Mouse (Mus musculus): ENCODE results near the gene Slfn3. TPM values are rescaled to one million over a fixed set of nuclear protein-coding genes. Genes with fewer than 3 reads are reported as not detected.

Slfn3 gene
- total and polyA plus RNA-seq, 3 experiments = 10.6 to 33.1 (median 19.5) TPM

DNA sequence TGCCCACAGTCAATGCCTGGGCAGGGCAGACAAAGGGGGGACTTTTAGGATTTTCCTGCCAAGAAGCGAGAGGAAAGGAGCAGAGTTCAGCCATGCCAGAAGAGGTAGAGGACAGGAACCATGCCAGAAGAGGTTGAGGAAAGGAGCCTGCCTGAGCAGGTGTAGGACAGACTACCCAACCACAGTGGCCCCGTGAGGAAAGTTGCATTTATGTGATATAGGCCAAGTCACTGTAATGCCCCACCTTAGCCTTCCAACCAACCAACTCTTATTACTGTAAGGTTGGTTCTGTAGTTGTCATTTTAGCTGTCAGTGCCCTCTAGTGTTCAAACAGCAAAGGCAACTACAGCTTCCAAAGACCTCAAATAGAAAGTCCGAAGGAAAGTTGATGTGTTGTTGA lies 871 bp downstream of the Slfn3 start:
- Histone ChIP-seq H3K27ac (ENCODE audit: insufficient read depth, low read depth) (peak overlapping the region; percentile 82), H3K9me3 (replicated peaks; ENCODE audit: low read length) (no peaks in the 10 kb centered on the region), H3K36me3 (replicated peaks in 1 of 2; ENCODE audit: control insufficient read depth in 1 of 2, insufficient read depth in 1 of 2, low read length in 1 of 2) (peaks cover 18 to 34% of the 10 kb centered on the region in 2 experiments), H3K27me3 (replicated peaks) (peaks cover 4% of the 10 kb centered on the region), H3K79me2 (replicated peaks; ENCODE audit: control insufficient read depth, extremely low read depth, insufficient read depth, poor library complexity, severe bottlenecking) (peaks cover 13% of the 10 kb centered on the region), H3K9ac (ENCODE audit: insufficient read depth, low read depth) (peak overlapping the region; percentile 96), H3K4me1 (ENCODE audit: control insufficient read depth in 1 of 2, insufficient read depth in 2 of 2) (peaks cover 16 to 42% of the 10 kb centered on the region in 2 experiments), H3K4me2 (ENCODE audit: insufficient read depth, low read depth, poor library complexity, severe bottlenecking) (peak overlapping the region; percentile 91), H3K4me3 (replicated peaks in 1 of 3; ENCODE audit: low read depth in 2 of 3, low read length in 2 of 3, poor library complexity in 1 of 3) (peak overlapping the region; percentile 59 to 71 (median 64))
- dilution Hi-C loops (cut with MboI; ENCODE audit: extremely low pct_ligation_motif_present, extremely low pct_unique_long_range_greater_than_20kb, low sequenced_read_pairs) (no loop called here), in situ Hi-C loops (cut with MboI; ENCODE audit: low pct_ligation_motif_present, low pct_unique_long_range_greater_than_20kb, low sequenced_read_pairs) (loop anchor here (25.0 kb wide), 2 partner anchors 280 to 430 kb away; partner anchors contain the start of genes Cct6b, Nle1, Unc45b and Zfp830)
- peak; percentile 88 for DNase-seq (ENCODE audit: extremely low read depth)
- TF ChIP-seq PAX5 (IDR thresholded peaks at IDR 0.05; ENCODE audit: low read length) (no peak), CTCF (conservative IDR thresholded peaks at IDR 0.05 in 1 of 2, IDR thresholded peaks at IDR 0.05 in 1 of 2; ENCODE audit: low read depth in 2 of 2, low read length in 2 of 2) (peak; percentile 86 to 97), JUN (IDR thresholded peaks at IDR 0.05; ENCODE audit: insufficient read depth, low read depth, low read length) (no peak), CHD2 (IDR thresholded peaks at IDR 0.05; ENCODE audit: low read length) (no peak), ZMIZ1 (IDR thresholded peaks at IDR 0.05; ENCODE audit: low read depth, low read length) (no peak), RAD21 (IDR thresholded peaks at IDR 0.05; ENCODE audit: low read depth, low read length) (peak; percentile 95), CHD1 (IDR thresholded peaks at IDR 0.05; ENCODE audit: low read depth, low read length) (no peak), MAZ (IDR thresholded peaks at IDR 0.05; ENCODE audit: low read depth, low read length) (no peak), EP300 (IDR thresholded peaks at IDR 0.05; ENCODE audit: low read length) (peak; percentile 41; the same call in 1 of the 2 replicates), UBTF (IDR thresholded peaks at IDR 0.05; ENCODE audit: low read depth, low read length) (no peak; the same call in 1 of the 2 replicates), TBP (conservative IDR thresholded peaks at IDR 0.05; ENCODE audit: low read depth, low read length) (peak; percentile 73; the same call in 1 of the 2 replicates), IRF4 (IDR thresholded peaks at IDR 0.05; ENCODE audit: low read depth, low read length) (peak; percentile 70; the same call in 1 of the 2 replicates), MAX (IDR thresholded peaks at IDR 0.05; ENCODE audit: low read length) (no peak; the same call in 1 of the 2 replicates), ETS1 (conservative IDR thresholded peaks at IDR 0.05; ENCODE audit: low read depth, low read length) (peak; percentile 34; the same call in 1 of the 2 replicates), SMC3 (IDR thresholded peaks at IDR 0.05; ENCODE audit: low read depth, low read length) (peak; percentile 85), SIN3A (IDR thresholded peaks at IDR 0.05; ENCODE audit: low read length) (peak; percentile 67), POLR2A (IDR thresholded peaks at IDR 0.05; ENCODE audit: low read depth, low read length) (no peak), E2F4 (IDR thresholded peaks at IDR 0.05; ENCODE audit: insufficient replicate concordance, low read depth, low read length) (0 out of 2 replicates have a peak, but pooled peaks have one; percentile 39), USF1 (IDR thresholded peaks at IDR 0.05; ENCODE audit: low read depth, low read length) (no peak), USF2 (conservative IDR thresholded peaks at IDR 0.05; ENCODE audit: low read depth, low read length) (no peak), KAT2A (IDR thresholded peaks at IDR 0.05; ENCODE audit: insufficient replicate concordance, low read length) (no peak), BHLHE40 (IDR thresholded peaks at IDR 0.05; ENCODE audit: low read depth, low read length) (peak; percentile 69; the same call in 1 of the 2 replicates), MYC (IDR thresholded peaks at IDR 0.05; ENCODE audit: low read depth, low read length) (peak; percentile 78), GABPA (IDR thresholded peaks at IDR 0.05; ENCODE audit: insufficient replicate concordance, low read depth, low read length) (no peak), ZKSCAN1 (IDR thresholded peaks at IDR 0.05; ENCODE audit: borderline replicate concordance, low read depth, low read length) (no peak), ELF1 (IDR thresholded peaks at IDR 0.05; ENCODE audit: low read depth, low read length) (peak; percentile 40; the same call in 1 of the 2 replicates), ZC3H11A (IDR thresholded peaks at IDR 0.05; ENCODE audit: low read depth, low read length) (peak; percentile 57), MXI1 (IDR thresholded peaks at IDR 0.05; ENCODE audit: low read depth, low read length) (no peak; the same call in 1 of the 2 replicates), HCFC1 (IDR thresholded peaks at IDR 0.05; ENCODE audit: low read depth, low read length) (no peak; the same call in 1 of the 2 replicates), NRF1 (IDR thresholded peaks at IDR 0.05; ENCODE audit: low read depth, low read length) (no peak), JUND (conservative IDR thresholded peaks at IDR 0.05; ENCODE audit: low read depth, low read length) (peak; percentile 75), POLR2AphosphoS2 (IDR thresholded peaks at IDR 0.05; ENCODE audit: low read depth, low read length) (no peak), TCF12 (IDR thresholded peaks at IDR 0.05; ENCODE audit: low read depth, low read length) (peak; percentile 65), ZNF384 (IDR thresholded peaks at IDR 0.05; ENCODE audit: low read depth, low read length) (no peak), NELFE (IDR thresholded peaks at IDR 0.05; ENCODE audit: low read depth, low read length) (peak; percentile 69), RCOR1 (conservative IDR thresholded peaks at IDR 0.05; ENCODE audit: low read depth, low read length) (no peak), MEF2A (IDR thresholded peaks at IDR 0.05; ENCODE audit: borderline replicate concordance, low read depth, low read length) (peak; percentile 62; the same call in 1 of the 2 replicates), MAFK (IDR thresholded peaks at IDR 0.05; ENCODE audit: insufficient replicate concordance, low read length) (no peak)

Measured in CH12.LX (cell line).